Mouse (Mus musculus): Measurements from ENCODE around the gene Ss18l2.

Ss18l2 gene

DNA sequence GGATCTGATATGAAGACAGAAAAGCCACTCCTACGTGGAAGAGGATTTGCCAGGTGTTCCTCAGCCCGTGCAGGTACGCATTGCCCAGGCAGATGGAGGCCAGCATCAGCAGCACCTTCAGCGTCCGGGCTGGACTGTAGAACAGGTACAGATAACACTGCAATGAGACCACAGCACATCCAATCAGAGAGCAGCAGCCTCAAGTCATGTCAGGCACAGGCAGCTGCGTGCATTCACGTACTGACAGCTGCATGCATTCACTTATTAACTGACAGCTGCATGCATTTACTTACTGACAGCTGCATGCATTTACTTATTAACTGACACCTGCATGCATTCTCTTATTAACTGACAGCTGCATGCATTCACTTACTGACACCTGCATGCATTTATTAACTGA is 25.4 kb upstream of the Ss18l2 start:
- no peak for TF ChIP-seq GATA4 (IDR thresholded peaks at IDR 0.05; ENCODE audit: insufficient replicate concordance, low read length)

- no peak for TF ChIP-seq GATA4 (IDR thresholded peaks at IDR 0.05; ENCODE audit: insufficient replicate concordance, low read length)
These were observed 19.9 kb upstream of the Ss18l2 start for GRCm38 (mm10) chr9:121690200-121690651.

DNA sequence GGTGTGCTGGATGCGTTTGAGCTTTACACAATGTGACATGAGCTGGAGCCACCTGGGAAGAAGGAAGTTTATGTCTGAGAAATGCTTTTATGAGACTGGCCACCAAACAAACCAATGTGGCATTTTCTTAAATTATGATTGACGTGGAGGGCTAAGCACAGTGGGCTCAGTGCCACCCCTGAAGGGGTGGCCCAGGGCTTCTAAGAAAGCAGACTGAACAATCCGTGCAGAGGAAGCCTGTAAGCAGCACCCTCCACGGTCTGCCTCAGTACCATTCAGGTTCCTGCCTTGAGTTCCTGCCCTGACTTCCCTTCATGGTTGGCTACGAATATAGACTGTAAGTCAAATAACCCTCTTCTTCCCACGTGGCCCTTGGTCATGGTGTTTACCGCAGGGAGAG is 19.4 kb upstream of the Ss18l2 start:
- TF ChIP-seq GATA4 (IDR thresholded peaks at IDR 0.05; ENCODE audit: insufficient replicate concordance, low read length): no peak

DNA sequence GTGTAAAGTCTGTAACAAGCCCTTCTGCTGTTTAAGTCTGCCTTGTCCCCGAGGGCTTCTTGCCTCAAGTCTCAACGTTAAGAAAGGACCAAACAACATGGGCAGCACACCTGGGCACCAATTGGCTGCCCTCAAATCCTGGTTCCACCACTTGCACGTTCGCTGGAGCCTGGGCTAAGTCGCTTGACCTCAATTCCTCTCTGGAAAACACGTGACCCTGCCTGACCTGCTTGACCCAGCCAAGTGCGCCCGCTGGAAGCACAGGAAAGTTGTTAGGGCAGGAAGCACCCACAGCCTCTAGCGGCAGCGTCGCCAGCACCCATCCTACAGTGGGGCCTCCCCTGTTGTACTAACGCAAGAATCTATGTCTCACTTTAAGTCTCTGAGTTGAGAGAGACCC is 15.4 kb upstream of the Ss18l2 start:
- no peak for TF ChIP-seq GATA4 (IDR thresholded peaks at IDR 0.05; ENCODE audit: insufficient replicate concordance, low read length)

DNA sequence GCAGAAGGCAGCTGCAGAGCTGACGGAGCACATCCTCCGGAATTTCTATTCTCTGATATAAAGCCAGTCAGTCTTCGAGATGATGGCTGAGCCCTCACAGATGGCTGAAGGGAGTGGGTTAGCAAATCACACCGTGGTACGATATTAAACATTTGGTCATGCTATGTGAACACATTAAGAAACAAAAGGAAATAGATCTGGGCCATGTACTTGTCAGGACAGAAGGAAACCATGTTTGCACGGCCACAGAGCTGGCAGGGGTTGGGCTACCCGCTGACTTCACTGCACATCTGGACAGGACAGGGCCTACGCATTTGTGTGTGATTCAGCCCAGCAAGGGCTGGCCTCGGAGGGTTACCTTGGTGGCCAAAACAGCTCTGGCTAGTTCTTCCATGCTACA is 13.5 kb upstream of the Ss18l2 start:
- no peak for TF ChIP-seq GATA4 (IDR thresholded peaks at IDR 0.05; ENCODE audit: insufficient replicate concordance, low read length)

GRCm38 (mm10) chr9:121697150-121698049 is 12.7 kb upstream of the Ss18l2 start:
- no peak for TF ChIP-seq GATA4 (IDR thresholded peaks at IDR 0.05; ENCODE audit: insufficient replicate concordance, low read length)

DNA sequence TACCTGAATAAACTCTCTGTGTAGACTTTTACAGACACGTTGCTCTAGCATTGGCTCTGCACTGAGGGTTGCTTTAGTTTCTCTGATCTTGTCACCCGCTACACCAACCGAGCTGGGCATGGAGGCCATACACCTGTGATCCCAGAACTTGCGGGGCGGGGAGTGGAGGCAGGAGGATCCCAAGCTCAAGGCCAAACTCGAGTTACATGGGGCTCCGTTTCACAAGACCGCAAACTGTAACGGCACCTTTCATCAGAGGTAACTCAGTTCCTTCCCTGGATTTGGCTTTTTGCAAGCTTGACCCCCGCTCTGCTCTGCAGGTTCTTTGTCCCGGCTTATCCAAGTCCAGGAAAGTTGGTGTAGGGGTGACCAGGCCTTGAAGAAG is 5.9 kb upstream of the Ss18l2 start:
- TF ChIP-seq GATA4 (IDR thresholded peaks at IDR 0.05; ENCODE audit: insufficient replicate concordance, low read length): no peak

DNA sequence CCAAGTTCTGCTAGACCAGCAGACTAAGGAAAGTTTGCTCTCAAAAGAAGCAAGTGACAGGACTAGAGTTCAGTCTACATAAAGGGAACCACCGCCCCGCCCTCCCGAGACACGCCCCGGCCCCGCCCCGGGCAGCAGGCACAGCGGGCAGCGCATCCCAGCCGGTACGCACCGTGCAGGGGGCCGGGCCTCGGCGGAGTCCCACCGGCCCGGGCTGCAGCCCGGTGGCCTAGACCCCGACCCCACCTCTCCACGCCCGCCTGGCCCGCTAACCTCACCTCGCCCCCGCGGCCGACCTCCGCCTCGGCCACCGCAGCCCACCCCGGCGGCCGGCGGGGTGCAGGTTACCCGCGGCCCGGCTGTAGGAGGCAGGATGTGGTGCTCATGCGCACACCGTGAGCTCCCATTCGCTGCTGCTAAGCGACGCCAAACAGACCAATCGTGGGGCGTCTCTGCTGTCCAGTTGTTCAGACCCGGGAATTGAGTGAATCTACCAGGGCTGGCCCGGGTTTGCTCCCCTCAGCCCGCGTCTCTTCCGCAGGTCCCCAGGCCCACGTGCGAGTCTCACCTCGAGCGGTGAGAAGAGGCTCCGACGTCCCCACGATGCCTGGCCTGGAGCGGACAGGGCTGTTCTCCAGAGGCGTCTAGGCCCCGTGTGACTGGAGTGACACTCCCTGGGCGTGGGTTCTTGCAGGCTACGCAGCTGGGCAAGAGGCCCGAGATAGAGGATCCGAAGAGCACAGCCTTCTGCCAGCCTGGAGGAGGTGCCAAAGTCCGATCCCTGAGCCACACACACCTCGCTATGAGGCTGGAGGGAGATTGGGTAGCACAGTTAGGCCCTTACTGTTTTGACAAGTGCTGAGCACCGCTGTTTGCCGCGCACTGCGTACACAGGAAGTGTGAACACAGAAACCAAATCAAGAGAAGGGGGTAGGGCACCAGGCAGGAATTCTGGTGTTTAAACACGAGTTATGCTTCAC is 5.2 kb upstream of the Ss18l2 start, which contains the start of gene Sec22c:
TSS of gene Sec22c (minus strand) at position 845 of the 980 bp plus-strand sequence.
- TF ChIP-seq GATA4 (IDR thresholded peaks at IDR 0.05; ENCODE audit: insufficient replicate concordance, low read length): no peak

- no peak for TF ChIP-seq GATA4 (IDR thresholded peaks at IDR 0.05; ENCODE audit: insufficient replicate concordance, low read length)
These were observed 4.0 kb upstream of the Ss18l2 start for GRCm38 (mm10) chr9:121706029-121706675.

DNA sequence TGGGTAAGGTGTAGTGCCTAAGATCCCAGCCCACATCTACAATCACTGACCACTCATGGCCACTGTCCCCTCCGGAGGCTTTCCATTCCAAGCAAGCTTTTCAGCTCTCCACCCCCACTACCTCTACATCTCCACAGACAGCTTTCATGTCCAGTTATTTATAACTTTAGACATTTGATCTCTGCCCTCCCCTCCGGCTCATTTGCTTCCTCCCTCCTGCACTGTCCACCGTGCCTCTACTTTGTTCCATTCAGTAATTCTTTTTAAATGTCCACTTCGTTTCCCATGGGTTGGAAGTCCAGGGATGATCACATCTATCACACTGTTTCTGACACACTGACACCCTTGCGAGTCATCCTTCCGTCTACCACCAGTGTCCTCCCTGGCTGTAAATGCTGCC is 2.3 kb upstream of the Ss18l2 start:
- TF ChIP-seq GATA4 (IDR thresholded peaks at IDR 0.05; ENCODE audit: insufficient replicate concordance, low read length): no peak

DNA sequence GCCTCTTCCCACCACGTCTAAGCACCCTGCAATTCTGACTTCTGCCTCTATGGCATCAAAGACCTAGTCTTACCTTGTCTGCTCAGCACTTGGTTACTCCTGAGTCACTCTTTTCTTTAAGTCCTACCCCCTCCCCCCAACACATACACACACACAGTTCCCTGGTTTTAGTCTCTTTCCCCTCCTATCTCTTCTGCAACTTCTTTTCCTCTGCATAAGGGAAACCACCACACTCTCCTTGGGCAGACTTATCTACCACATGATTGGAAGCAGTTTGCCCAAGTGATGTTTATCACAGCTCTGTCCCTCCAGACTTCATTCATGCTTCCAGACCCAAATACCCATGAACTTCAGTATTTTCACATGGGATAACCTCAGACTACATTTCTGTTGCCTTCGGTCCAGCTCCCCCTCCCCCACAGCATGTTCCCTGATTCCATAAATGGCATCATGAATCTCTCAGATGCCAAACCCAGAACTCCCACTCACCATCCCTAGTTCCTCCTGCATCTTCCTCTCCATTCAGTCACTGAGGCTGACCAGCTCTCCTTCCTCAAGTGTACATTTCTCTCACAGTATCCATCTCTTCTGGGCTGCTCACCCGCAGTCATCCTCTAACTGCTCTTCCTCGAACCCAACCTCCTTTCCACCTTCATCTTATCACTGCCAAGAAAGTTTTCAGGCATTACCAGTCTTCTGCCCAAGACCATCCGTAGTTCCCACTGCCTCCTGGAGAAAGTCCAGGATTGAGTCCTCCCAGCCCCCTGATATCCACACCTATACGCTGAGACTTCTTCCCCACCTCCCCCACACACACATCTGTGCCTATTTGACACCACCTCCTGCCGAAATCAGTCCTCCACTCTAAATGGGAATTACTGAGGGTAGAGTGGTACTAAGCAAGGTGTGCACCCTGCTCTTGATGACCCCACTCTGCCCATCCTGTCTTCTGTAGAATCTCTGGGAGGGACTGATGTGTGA is 1.3 kb upstream of the Ss18l2 start:
- no peak for TF ChIP-seq GATA4 (IDR thresholded peaks at IDR 0.05; ENCODE audit: insufficient replicate concordance, low read length)

DNA sequence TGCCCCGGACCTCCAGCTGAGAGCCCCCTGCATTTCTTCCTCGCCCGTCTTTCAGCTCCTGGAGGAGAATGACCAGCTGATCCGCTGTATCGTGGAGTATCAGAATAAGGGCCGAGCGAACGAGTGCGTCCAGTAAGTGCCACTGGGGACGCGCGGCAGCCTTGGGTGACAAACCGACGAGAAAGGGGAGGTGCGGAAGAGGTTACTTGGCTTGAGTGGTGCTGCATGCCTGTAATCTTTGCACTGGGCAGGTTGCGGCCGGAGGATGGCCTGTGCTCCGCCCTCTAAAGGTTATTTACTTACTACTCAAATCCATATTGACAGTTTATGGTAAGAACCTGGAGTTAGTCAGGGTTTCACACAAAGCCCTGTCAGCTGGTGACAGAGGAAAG is 451 bp downstream of the Ss18l2 start:
- no peak for TF ChIP-seq GATA4 (IDR thresholded peaks at IDR 0.05; ENCODE audit: insufficient replicate concordance, low read length)

DNA sequence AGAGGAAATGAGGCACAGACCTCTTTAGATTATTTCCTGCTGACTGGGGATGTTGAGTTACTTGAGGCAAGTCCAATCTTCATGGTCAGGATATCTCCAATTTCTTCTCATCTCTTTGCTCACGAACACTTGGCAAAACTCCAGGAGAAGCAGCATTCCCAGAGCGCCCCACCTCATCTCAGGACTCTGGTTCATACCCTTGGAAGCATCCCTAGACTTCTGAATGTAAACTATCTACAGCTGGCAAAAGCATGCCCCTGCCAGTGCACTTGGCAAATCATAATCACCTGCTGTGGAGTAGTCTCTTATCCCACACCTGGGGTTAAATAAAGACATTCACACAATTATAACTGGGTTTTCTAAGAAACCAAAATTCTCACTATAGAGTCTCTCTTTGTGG is 6.9 kb downstream of the Ss18l2 start:
- TF ChIP-seq GATA4 (IDR thresholded peaks at IDR 0.05; ENCODE audit: insufficient replicate concordance, low read length): no peak

GRCm38 (mm10) chr9:121718070-121718705 is 8.1 kb downstream of the Ss18l2 start:
- TF ChIP-seq GATA4 (IDR thresholded peaks at IDR 0.05; ENCODE audit: insufficient replicate concordance, low read length): no peak
